Mouse (Mus musculus): ENCODE data around the gene Pmp22. TPM values are rescaled to one million over a fixed set of nuclear protein-coding genes. Genes with fewer than 3 reads are reported as not detected.

Pmp22 gene
- polyA plus RNA-seq, 2 experiments, result 155 to 284 TPM

GRCm38 (mm10) chr11:63125832-63126456 lies 2.8 kb upstream of the Pmp22 start:
- no peak for DNase-seq (ENCODE audit: low spot score)
- no peak overlapping the region for H3K4me2 ChIP-seq (replicated peaks; ENCODE audit: low read depth, low read length, severe bottlenecking)
- no peak for TF ChIP-seq POLR2A (IDR thresholded peaks at IDR 0.05; ENCODE audit: borderline replicate concordance, extremely low read depth, insufficient read depth, insufficient read length)
- no peaks in the 10 kb centered on the region for H3K9me3 ChIP-seq (ENCODE audit: control insufficient read depth, low read length)
- no peak overlapping the region for H3K4me3 ChIP-seq (replicated peaks; ENCODE audit: low read length)
- H3K27me3 ChIP-seq (ENCODE audit: control insufficient read depth, insufficient read depth, low read length), result 0 out of 2 replicates have a peak, but pooled peaks cover 5% of the 10 kb centered on the region
- H3K36me3 ChIP-seq (ENCODE audit: control insufficient read depth, insufficient read depth, low read length), result no peaks in the 10 kb centered on the region
- peak; percentile 42; the same call in 1 of the 2 replicates for ATAC-seq (ENCODE audit: low FRiP score, low read depth)
- no peak overlapping the region for H3K9ac ChIP-seq (ENCODE audit: low read depth, low read length, severe bottlenecking)
- WGBS, result 53% methylated on average over 5 of the region's 5 CpGs
- no peak overlapping the region for H3K27ac ChIP-seq (replicated peaks; ENCODE audit: low read depth, low read length)
- H3K4me1 ChIP-seq (ENCODE audit: control insufficient read depth, insufficient read depth, low read length), result peaks cover 36% of the 10 kb centered on the region

GRCm38 (mm10) chr11:63126976-63127375 lies 1.8 kb upstream of the Pmp22 start:
- Histone ChIP-seq H3K4me3 (replicated peaks; ENCODE audit: low read length) (no peak overlapping the region), H3K27me3 (ENCODE audit: control insufficient read depth, insufficient read depth, low read length) (0 out of 2 replicates have a peak, but pooled peaks cover 5% of the 10 kb centered on the region), H3K4me2 (replicated peaks; ENCODE audit: low read depth, low read length, severe bottlenecking) (no peak overlapping the region), H3K36me3 (ENCODE audit: control insufficient read depth, insufficient read depth, low read length) (no peaks in the 10 kb centered on the region), H3K27ac (replicated peaks; ENCODE audit: low read depth, low read length) (no peak overlapping the region), H3K9ac (ENCODE audit: low read depth, low read length, severe bottlenecking) (no peak overlapping the region), H3K4me1 (ENCODE audit: control insufficient read depth, insufficient read depth, low read length) (peaks cover 38% of the 10 kb centered on the region), H3K9me3 (ENCODE audit: control insufficient read depth, low read length) (no peaks in the 10 kb centered on the region)
- no peak for TF ChIP-seq POLR2A (IDR thresholded peaks at IDR 0.05; ENCODE audit: borderline replicate concordance, extremely low read depth, insufficient read depth, insufficient read length)
- no peak for DNase-seq (ENCODE audit: low spot score)
- WGBS, result 76% methylated on average over 8 of the region's 8 CpGs
- ATAC-seq (ENCODE audit: low FRiP score, low read depth), result no peak

GRCm38 (mm10) chr11:63127513-63127912 lies 1.3 kb upstream of the Pmp22 start:
- DNase-seq (ENCODE audit: low spot score) (no peak), ATAC-seq (ENCODE audit: low FRiP score, low read depth) (no peak)
- Histone ChIP-seq H3K4me3 (replicated peaks; ENCODE audit: low read length) (no peak overlapping the region), H3K27me3 (ENCODE audit: control insufficient read depth, insufficient read depth, low read length) (0 out of 2 replicates have a peak, but pooled peaks cover 5% of the 10 kb centered on the region), H3K9ac (ENCODE audit: low read depth, low read length, severe bottlenecking) (no peak overlapping the region), H3K4me1 (ENCODE audit: control insufficient read depth, insufficient read depth, low read length) (peaks cover 38% of the 10 kb centered on the region), H3K4me2 (replicated peaks; ENCODE audit: low read depth, low read length, severe bottlenecking) (no peak overlapping the region), H3K9me3 (ENCODE audit: control insufficient read depth, low read length) (no peaks in the 10 kb centered on the region), H3K36me3 (ENCODE audit: control insufficient read depth, insufficient read depth, low read length) (no peaks in the 10 kb centered on the region), H3K27ac (replicated peaks; ENCODE audit: low read depth, low read length) (no peak overlapping the region)
- TF ChIP-seq POLR2A (IDR thresholded peaks at IDR 0.05; ENCODE audit: borderline replicate concordance, extremely low read depth, insufficient read depth, insufficient read length), result no peak
- 85% methylated on average over 4 of the region's 4 CpGs for WGBS

GRCm38 (mm10) chr11:63129375-63129774 lies 593 bp downstream of the Pmp22 start:
- Histone ChIP-seq H3K4me3 (replicated peaks; ENCODE audit: low read length) (0 out of 2 replicates have a peak overlapping the region, but pooled peaks have one; percentile 9), H3K27ac (replicated peaks; ENCODE audit: low read depth, low read length) (no peak overlapping the region), H3K4me1 (ENCODE audit: control insufficient read depth, insufficient read depth, low read length) (peaks cover 34% of the 10 kb centered on the region), H3K4me2 (replicated peaks; ENCODE audit: low read depth, low read length, severe bottlenecking) (0 out of 2 replicates have a peak overlapping the region, but pooled peaks have one; percentile 16), H3K36me3 (ENCODE audit: control insufficient read depth, insufficient read depth, low read length) (peaks cover 8% of the 10 kb centered on the region), H3K9ac (ENCODE audit: low read depth, low read length, severe bottlenecking) (no peak overlapping the region), H3K9me3 (ENCODE audit: control insufficient read depth, low read length) (no peaks in the 10 kb centered on the region), H3K27me3 (ENCODE audit: control insufficient read depth, insufficient read depth, low read length) (0 out of 2 replicates have a peak, but pooled peaks cover 5% of the 10 kb centered on the region)
- ATAC-seq (ENCODE audit: low FRiP score, low read depth) (no peak), DNase-seq (ENCODE audit: low spot score) (no peak)
- WGBS, result 46% methylated on average over 9 of the region's 9 CpGs
- no peak for TF ChIP-seq POLR2A (IDR thresholded peaks at IDR 0.05; ENCODE audit: borderline replicate concordance, extremely low read depth, insufficient read depth, insufficient read length)

GRCm38 (mm10) chr11:63129840-63130239 lies 1.1 kb downstream of the Pmp22 start:
- no peak for ATAC-seq (ENCODE audit: low FRiP score, low read depth)
- no peak for TF ChIP-seq POLR2A (IDR thresholded peaks at IDR 0.05; ENCODE audit: borderline replicate concordance, extremely low read depth, insufficient read depth, insufficient read length)
- Histone ChIP-seq H3K36me3 (ENCODE audit: control insufficient read depth, insufficient read depth, low read length) (peaks cover 13% of the 10 kb centered on the region), H3K4me2 (replicated peaks; ENCODE audit: low read depth, low read length, severe bottlenecking) (0 out of 2 replicates have a peak overlapping the region, but pooled peaks have one; percentile 16), H3K27ac (replicated peaks; ENCODE audit: low read depth, low read length) (no peak overlapping the region), H3K4me3 (replicated peaks; ENCODE audit: low read length) (0 out of 2 replicates have a peak overlapping the region, but pooled peaks have one; percentile 9), H3K9ac (ENCODE audit: low read depth, low read length, severe bottlenecking) (no peak overlapping the region), H3K27me3 (ENCODE audit: control insufficient read depth, insufficient read depth, low read length) (0 out of 2 replicates have a peak, but pooled peaks cover 5% of the 10 kb centered on the region), H3K9me3 (ENCODE audit: control insufficient read depth, low read length) (no peaks in the 10 kb centered on the region), H3K4me1 (ENCODE audit: control insufficient read depth, insufficient read depth, low read length) (peaks cover 36% of the 10 kb centered on the region)
- DNase-seq (ENCODE audit: low spot score), result no peak
- 12% methylated on average over 12 of the region's 12 CpGs for WGBS
